Mouse (Mus musculus): ENCODE results near the gene Prkg1.
"Not testable (repeated sequence)": the region's sequence is repeated elsewhere in the genome, so short reads cannot be mapped to it uniquely, and the experiment has no call there.

DNA sequence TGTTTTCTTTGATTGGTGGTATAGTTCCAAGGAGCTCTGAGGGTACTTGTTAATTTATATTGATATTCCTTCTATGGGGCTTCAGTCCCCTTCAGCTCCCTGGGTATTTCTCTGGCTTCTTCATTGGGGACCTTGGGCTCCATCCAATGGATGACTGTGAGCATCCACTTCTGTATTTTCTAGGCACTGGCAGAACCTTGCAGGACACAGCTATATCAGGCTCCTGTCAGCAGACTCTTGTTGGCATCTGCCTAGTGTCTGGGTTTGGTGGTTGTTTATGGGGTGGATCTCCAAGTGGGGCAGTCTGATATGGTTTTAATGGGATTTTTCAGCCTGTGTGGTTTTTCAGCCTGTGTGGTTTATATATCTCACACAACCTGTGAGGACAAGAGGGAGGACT, 412.0 kb downstream of the Prkg1 start:
- TF ChIP-seq GATA1 (IDR thresholded peaks at IDR 0.05; ENCODE audit: borderline replicate concordance, low read length); CTCF (IDR thresholded peaks at IDR 0.05; ENCODE audit: low read depth, low read length): not testable (repeated sequence)
